Mouse (Mus musculus) MEL (cell line): Measurements from ENCODE around the gene Mrm2.

Experiments
- MAX ChIP-seq: IDR thresholded peaks from 2 replicates; pipeline ENCODE4 v1.6.1; 2011; ENCODE audit warnings: low read length, improper control_type of control experiment
- NRF1 ChIP-seq: IDR thresholded peaks from 2 replicates; pipeline ENCODE4 v1.6.1; 2014; ENCODE audit warnings: low read depth, mild to moderate bottlenecking, inconsistent platforms, low read length, improper control_type of control experiment, moderate library complexity; ENCODE audit not compliant: poor library complexity, insufficient read depth, severe bottlenecking
- POLR2A ChIP-seq, 2 experiments: IDR thresholded peaks; 2 replicates each; pipeline ENCODE4 v1.6.1; 2011 to 2012; ENCODE audit warnings: low read length in 2 of 2, mild to moderate bottlenecking in 2 of 2, control low read depth in 1 of 2, improper control_type of control experiment in 1 of 2, low read depth in 1 of 2, moderate library complexity in 1 of 2; ENCODE audit not compliant: control insufficient read depth in 1 of 2, insufficient read depth in 1 of 2, poor library complexity in 1 of 2

DNA sequence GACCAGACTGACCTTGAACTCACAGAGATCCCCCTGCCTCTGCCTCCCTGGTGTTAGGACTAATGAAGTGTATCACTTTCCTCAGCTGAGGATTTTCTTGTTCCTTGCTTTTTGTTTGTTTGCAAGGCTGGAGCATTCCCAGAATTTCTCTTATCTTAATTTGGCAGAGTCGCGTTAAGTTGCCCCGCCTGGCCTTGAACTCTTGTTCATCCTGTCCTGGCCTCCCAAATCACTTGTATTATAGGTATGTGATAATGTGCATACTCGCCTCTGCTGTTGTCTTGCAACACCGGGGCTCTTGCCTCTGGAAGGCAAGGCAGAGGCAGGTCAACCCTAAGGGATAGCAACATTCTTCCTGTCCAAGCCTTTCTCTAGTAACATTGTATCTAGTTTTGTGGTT, 7.6 kb downstream of the Mrm2 start:
- no peak for TF ChIP-seq MAX
- TF ChIP-seq POLR2A (IDR thresholded peaks at IDR 0.05; ENCODE audit: control insufficient read depth in 1 of 2, insufficient read depth in 1 of 2, low read depth in 1 of 2, low read length in 2 of 2, poor library complexity in 1 of 2), result no peak
- TF ChIP-seq NRF1, result no peak
